Mouse (Mus musculus) thymus, postnatal 10 days (tissue): ENCODE measurements around the gene Olfr519.
A peak's percentile ranks its signal among the peaks of the same experiment; 100 is the strongest.

Source experiments
- DNase-seq, 2 experiments: peaks; one replicate each; pipeline ENCODE4 v3.0.0; 2021; ENCODE audit warnings: low spot score in 2 of 2

Olfr519 gene

GRCm38 (mm10) chr7:108894320-108894719 lies at the start of gene Olfr519:
Gene Olfr519, minus strand, starts transcription at chr7:108894420.
- no peak for DNase-seq

GRCm38 (mm10) chr7:108944002-108944401 lies 49.8 kb upstream of the Olfr519 start:
- peak in 1 of 2 experiments; percentile 27 for DNase-seq

DNA sequence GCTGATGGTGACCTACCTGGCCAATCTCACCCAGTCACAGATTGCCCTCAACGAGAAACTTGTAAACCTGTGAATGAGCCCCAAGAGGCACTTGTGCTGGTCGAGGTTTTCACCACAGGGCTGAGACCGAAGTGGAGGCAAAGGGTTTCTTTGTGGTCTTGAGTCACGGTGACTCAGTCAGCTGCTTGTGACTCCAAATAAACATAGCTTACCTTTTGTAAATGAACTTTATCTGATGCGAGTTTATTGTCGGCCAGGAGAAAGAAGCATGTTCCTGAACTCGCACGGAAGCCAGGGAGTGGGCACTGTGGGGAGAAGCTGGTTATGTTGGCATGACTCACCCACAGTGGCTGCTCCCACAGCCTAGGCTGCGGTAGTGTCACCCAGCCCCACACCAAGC lies 47.2 kb upstream of the Olfr519 start:
- DNase-seq, result no peak

DNA sequence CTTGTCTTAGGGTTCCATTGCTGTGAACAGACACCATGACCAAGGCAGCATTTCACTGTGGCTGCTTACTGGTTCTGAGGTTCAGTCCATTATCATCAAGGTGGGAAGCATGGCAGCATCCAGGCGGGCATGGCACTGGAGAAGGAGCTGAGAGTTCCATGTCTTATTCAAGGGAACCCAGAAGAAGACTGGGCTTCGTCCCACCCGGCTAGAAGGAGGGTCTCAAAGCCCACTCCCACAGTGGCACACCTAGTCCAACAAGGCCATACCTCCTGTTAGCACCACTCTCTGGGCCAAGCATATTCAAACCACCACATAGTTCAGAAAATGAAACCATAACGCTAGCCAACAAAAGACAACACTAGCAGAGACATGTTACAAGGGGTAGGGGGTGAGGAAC lies 42.4 kb upstream of the Olfr519 start:
- no peak for DNase-seq

DNA sequence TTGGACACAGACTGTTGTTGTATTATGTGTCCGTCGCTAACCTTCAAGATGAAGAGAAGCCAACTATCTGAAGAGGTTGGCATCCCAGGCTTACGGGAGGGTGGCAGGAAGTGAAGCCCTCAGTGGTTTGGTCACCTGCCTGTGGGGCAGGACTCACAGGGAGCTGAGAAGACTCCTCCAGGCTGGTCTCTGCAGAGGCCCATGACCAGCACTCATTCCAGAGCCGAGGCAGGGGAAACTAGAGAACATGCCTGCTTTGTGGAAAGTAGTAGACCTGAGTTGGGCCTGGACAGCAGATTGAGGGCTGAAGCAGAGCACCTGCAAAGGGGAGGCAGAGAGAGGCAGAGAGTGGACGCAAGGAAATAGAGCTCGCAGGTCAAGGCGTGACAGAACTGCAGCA lies 41.2 kb upstream of the Olfr519 start:
- no peak for DNase-seq

- no peak for DNase-seq
Observed at GRCm38 (mm10) chr7:108934836-108935235, 40.6 kb upstream of the Olfr519 start.

DNA sequence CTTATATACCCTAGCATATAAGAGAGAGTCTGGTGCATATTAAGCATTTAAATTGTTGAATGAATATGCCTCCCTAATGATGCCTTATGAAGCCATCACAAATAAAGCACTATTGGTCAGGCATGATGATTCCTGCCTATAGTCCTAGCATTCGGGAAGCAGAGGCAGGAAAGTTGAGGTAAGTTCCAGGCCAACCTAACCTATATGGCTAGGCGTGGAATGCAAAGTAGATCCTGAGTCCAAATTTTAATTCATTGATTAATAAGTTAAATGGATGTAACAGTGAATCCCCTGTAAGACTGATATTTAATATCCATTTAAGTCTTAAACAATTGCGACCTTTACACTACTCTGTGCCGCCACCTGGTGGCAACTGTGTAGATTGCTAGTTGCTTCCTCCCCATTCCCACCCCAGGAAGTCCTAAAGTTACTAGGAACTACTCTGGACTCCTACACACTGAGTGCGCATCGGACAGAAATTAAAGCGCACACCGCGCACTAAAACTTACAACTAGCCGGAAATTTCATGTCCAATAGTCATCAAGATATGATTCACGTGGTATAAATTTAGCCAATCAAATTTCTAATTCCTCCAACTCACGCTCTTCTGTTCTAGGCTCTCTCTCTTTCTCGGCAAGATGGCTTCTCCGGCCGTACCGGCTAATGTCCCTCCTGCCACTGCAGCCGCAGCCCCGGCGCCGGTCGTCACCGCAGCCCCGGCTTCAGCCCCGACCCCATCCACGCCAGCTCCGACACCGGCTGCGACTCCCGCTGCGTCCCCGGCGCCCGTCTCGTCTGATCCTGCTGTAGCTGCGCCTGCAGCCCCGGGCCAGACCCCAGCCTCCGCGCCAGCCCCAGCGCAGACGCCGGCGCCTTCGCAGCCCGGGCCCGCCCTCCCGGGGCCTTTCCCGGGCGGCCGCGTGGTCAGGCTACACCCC lies 39.8 kb upstream of the Olfr519 start, which contains the start of gene Eif3f:
Gene Eif3f, plus strand, starts transcription at position 624 of the 938 bp plus-strand sequence.
- DNase-seq, result peak; percentile 86 to 90

- DNase-seq, result no peak
Observed at GRCm38 (mm10) chr7:108929726-108930393, 35.6 kb upstream of the Olfr519 start, which contains the start of gene Nlrp10. Gene Nlrp10, minus strand, starts transcription at chr7:108930178.

GRCm38 (mm10) chr7:108928280-108929188 lies 34.3 kb upstream of the Olfr519 start:
- DNase-seq, result no peak

- DNase-seq, result no peak
Observed at GRCm38 (mm10) chr7:108927043-108927442, 32.8 kb upstream of the Olfr519 start.

DNA sequence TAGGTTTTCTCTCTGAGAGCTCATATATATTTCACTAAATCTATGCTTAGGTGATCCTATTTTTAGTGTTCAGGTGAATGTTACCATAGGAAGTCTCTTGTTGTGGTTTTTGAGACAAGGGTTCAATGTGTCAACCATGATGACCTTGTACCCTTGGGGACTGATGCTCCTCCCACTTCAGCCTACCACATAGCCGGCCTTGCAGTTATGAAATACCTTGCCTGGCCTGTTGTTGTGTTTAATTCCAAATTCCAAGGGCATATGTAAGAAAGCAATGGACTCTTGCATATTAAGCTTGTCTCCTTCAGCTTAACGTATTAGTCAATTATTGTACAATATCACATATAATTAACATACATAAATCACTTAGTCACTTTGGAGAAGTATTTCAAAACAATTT lies 9.7 kb upstream of the Olfr519 start:
- no peak for DNase-seq

DNA sequence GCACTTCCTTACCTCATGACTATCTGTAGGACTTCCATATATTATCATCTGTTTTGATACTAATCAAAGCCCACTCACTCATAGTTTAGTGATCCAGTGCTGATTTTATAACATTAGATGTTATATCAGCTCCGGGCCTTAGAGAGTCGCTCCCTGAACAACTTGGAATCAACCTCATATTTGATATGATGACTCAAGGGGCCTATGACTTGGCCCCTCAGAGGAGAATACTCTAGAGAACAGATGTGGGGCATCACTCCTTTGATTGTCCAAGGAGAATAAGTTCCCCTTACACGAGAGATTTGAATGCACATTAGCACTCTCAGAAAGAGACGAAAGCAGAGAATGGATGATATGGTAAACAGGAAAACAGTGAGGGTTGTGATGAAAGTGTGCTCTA lies 9.3 kb downstream of the Olfr519 start, which contains the start of gene Olfr518:
Gene Olfr518, minus strand, starts transcription at position 101 of the 400 bp plus-strand sequence.
- DNase-seq, result no peak

GRCm38 (mm10) chr7:108872279-108872678 lies 21.9 kb downstream of the Olfr519 start, which contains the start of gene Olfr517:
Gene Olfr517, minus strand, starts transcription at chr7:108872379.
- no peak for DNase-seq

DNA sequence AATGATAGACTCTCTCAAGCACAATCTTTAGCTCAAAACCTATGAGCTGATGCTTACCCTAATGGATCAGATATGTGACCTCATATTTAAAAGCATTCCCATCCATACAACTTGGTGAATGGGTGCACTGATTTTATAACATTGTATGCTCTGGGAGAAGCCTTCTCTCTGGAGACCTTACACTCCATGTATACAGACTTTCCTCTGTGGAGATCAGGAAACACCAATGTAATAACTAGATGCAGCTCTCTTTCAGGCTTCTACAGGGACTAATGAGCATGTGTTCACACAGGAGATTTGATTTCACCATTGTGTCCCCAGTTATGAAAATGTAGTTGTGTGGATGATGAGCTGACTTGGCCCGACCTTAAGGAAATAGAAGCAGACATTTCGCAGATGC lies 43.8 kb downstream of the Olfr519 start, which contains the start of gene Olfr516:
Gene Olfr516, minus strand, starts transcription at position 101 of the 400 bp plus-strand sequence.
- no peak for DNase-seq
